Comparison of ENCODE assay signal across 17 mouse cellular contexts in genomic region chr11:44525765-44526164, GRCm38 (mm10). TPM values are rescaled to one million over a fixed set of nuclear protein-coding genes. Genes with fewer than 3 reads are reported as not detected.
A peak's percentile ranks its signal among the peaks of the same experiment; 100 is the strongest.
DNase-seq lines count a peak whose midpoint lies in the region; ATAC-seq and TF ChIP-seq lines count a peak whose summit lies in the region.
"Had no signal": no experiment of that assay in that cellular context is flagged by ENCODE, and none has a peak within 500 bp of the region (broad histone marks: within the 10 kb centered on the region; RNA-seq: fewer than 3 reads in every experiment).

No protein-coding gene starts in this region.

- no peaks in the 10 kb centered on the region for H3K9me3 ChIP-seq in heart, embryonic 10.5 days
- H3K9me3 ChIP-seq in lung, postnatal 0 days (ENCODE audit: low read length) = no peaks in the 10 kb centered on the region
- no peaks in the 10 kb centered on the region for H3K9me3 ChIP-seq in MEL (replicated peaks; ENCODE audit: insufficient read depth, low read length)
- no peaks in the 10 kb centered on the region for H3K9me3 ChIP-seq in forebrain, embryonic 14.5 days (replicated peaks; ENCODE audit: control insufficient read depth, low read length)
- H3K9me3 ChIP-seq: heart, embryonic 15.5 days; limb, embryonic 12.5 days; neural tube, embryonic 15.5 days had no signal

- peaks cover 50% of the 10 kb centered on the region for H3K79me2 ChIP-seq in MEL (ENCODE audit: control insufficient read depth, insufficient read depth, low read length, poor library complexity)

- H3K4me3 ChIP-seq in heart, embryonic 10.5 days = no peak overlapping the region
- H3K4me3 ChIP-seq in lung, postnatal 0 days (ENCODE audit: low read depth, low read length) = no peak overlapping the region
- H3K4me3 ChIP-seq in MEL (ENCODE audit: control insufficient read depth in 1 of 2, insufficient read depth in 1 of 2, low read depth in 2 of 2, low read length in 2 of 2) = no peak overlapping the region
- H3K4me3 ChIP-seq in forebrain, embryonic 14.5 days (ENCODE audit: low read depth, low read length) = no peak overlapping the region
- H3K4me3 ChIP-seq: heart, embryonic 15.5 days; limb, embryonic 12.5 days; neural tube, embryonic 15.5 days had no signal

- peak; percentile 51 for DNase-seq in heart, adult 11 months
- DNase-seq in heart, embryonic 10.5 days (ENCODE audit: low spot score) = no peak
- DNase-seq in lung, postnatal 0 days (ENCODE audit: low spot score) = no peak
- no peak for DNase-seq in lung, postnatal 14 days
- DNase-seq in MEL (ENCODE audit: low read depth, low spot score) = peak; percentile 79
- peak; percentile 56 for DNase-seq in naive thymus-derived CD4-positive, alpha-beta T cell, adult 2 months (ENCODE audit: low read depth)
- no peak for DNase-seq in forebrain, embryonic 14.5 days (ENCODE audit: low spot score)
- DNase-seq: cerebellum, postnatal 10 days; kidney, postnatal 10 days; lung, postnatal 36 days; right cerebral cortex, postnatal 14 days; thymus, postnatal 25 days had no signal

- TF ChIP-seq CTCF in lung, postnatal 0 days (IDR thresholded peaks at IDR 0.05) = peak; percentile 33
- TF ChIP-seq CTCF in MEL (IDR thresholded peaks at IDR 0.05 in 2 of 3, conservative IDR thresholded peaks at IDR 0.05 in 1 of 3; ENCODE audit: control insufficient read depth in 1 of 3, insufficient read depth in 1 of 3, low read depth in 2 of 3, low read length in 3 of 3, poor library complexity in 1 of 3, severe bottlenecking in 1 of 3) = peak; percentile 57 to 62 (median 58)

- TF ChIP-seq EP300 in lung, postnatal 0 days (IDR thresholded peaks at IDR 0.05) = no peak
- no peak for TF ChIP-seq EP300 in MEL (IDR thresholded peaks at IDR 0.05; ENCODE audit: low read depth in 1 of 2, low read length in 2 of 2)

- no peak overlapping the region for H3K9ac ChIP-seq in lung, postnatal 0 days (replicated peaks; ENCODE audit: low read depth)
- H3K9ac ChIP-seq in MEL (ENCODE audit: control insufficient read depth, low read depth, low read length, poor library complexity, severe bottlenecking) = no peak overlapping the region
- no peak overlapping the region for H3K9ac ChIP-seq in forebrain, embryonic 14.5 days (ENCODE audit: low read length)
- H3K9ac ChIP-seq: heart, embryonic 15.5 days; limb, embryonic 12.5 days; neural tube, embryonic 15.5 days had no signal

- no peak for ATAC-seq in lung, postnatal 0 days
- ATAC-seq in forebrain, embryonic 14.5 days = no peak
- ATAC-seq in erythroid progenitor cell, adult 5-6 weeks (replicated peaks; ENCODE audit: low FRiP score, poor library complexity, severe bottlenecking) = no peak
- ATAC-seq: midbrain, embryonic 16.5 days had no signal

- H3K36me3 ChIP-seq in heart, embryonic 10.5 days = peaks cover 49% of the 10 kb centered on the region
- 0 out of 2 replicates have a peak, but pooled peaks cover 9% of the 10 kb centered on the region for H3K36me3 ChIP-seq in lung, postnatal 0 days (ENCODE audit: insufficient read depth, low read length)
- H3K36me3 ChIP-seq in MEL (ENCODE audit: control insufficient read depth in 1 of 2, insufficient read depth in 2 of 2, low read length in 2 of 2) = peaks cover 50 to 52% of the 10 kb centered on the region in 2 experiments
- peaks cover 36% of the 10 kb centered on the region for H3K36me3 ChIP-seq in forebrain, embryonic 14.5 days (ENCODE audit: control insufficient read depth, insufficient read depth, low read length)

- H3K4me2 ChIP-seq in lung, postnatal 0 days (replicated peaks; ENCODE audit: low read depth, low read length) = no peak overlapping the region
- no peak overlapping the region for H3K4me2 ChIP-seq in forebrain, embryonic 14.5 days (ENCODE audit: low read length)
- H3K4me2 ChIP-seq: heart, embryonic 15.5 days; limb, embryonic 12.5 days; neural tube, embryonic 15.5 days had no signal

- peak; percentile 5; the same call in 1 of the 2 replicates for TF ChIP-seq RAD21 in MEL (IDR thresholded peaks at IDR 0.05; ENCODE audit: low read depth, low read length)

- peaks cover 10% of the 10 kb centered on the region; the same call in 1 of the 2 replicates for H3K4me1 ChIP-seq in heart, embryonic 10.5 days
- H3K4me1 ChIP-seq in lung, postnatal 0 days (ENCODE audit: insufficient read depth, low read depth, low read length) = peaks cover 6% of the 10 kb centered on the region; the same call in 1 of the 2 replicates
- H3K4me1 ChIP-seq in MEL (ENCODE audit: control insufficient read depth in 1 of 2, insufficient read depth in 2 of 2, low read length in 2 of 2) = peaks cover 23 to 36% of the 10 kb centered on the region in 2 experiments
- H3K4me1 ChIP-seq in forebrain, embryonic 14.5 days (ENCODE audit: control insufficient read depth, insufficient read depth, low read length) = 0 out of 2 replicates have a peak, but pooled peaks cover 7% of the 10 kb centered on the region

- H3K27me3 ChIP-seq in heart, embryonic 10.5 days (ENCODE audit: insufficient read depth, poor library complexity, severe bottlenecking) = no peaks in the 10 kb centered on the region
- no peaks in the 10 kb centered on the region for H3K27me3 ChIP-seq in lung, postnatal 0 days (replicated peaks; ENCODE audit: insufficient read depth, low read length)
- H3K27me3 ChIP-seq in MEL (ENCODE audit: control insufficient read depth in 1 of 2, insufficient read depth in 2 of 2, low read length in 2 of 2) = no peaks in the 10 kb centered on the region
- H3K27me3 ChIP-seq in forebrain, embryonic 14.5 days (replicated peaks; ENCODE audit: control insufficient read depth, insufficient read depth, low read length) = no peaks in the 10 kb centered on the region
- H3K27me3 ChIP-seq: heart, embryonic 15.5 days; limb, embryonic 12.5 days; neural tube, embryonic 15.5 days had no signal

- TF ChIP-seq POLR2A in MEL (IDR thresholded peaks at IDR 0.05; ENCODE audit: control insufficient read depth in 1 of 2, insufficient read depth in 1 of 2, low read depth in 1 of 2, low read length in 2 of 2, poor library complexity in 1 of 2) = no peak

- H3K27ac ChIP-seq in heart, embryonic 10.5 days = no peak overlapping the region
- no peak overlapping the region for H3K27ac ChIP-seq in lung, postnatal 0 days (ENCODE audit: low read length)
- no peak overlapping the region for H3K27ac ChIP-seq in MEL (ENCODE audit: control insufficient read depth, low read depth, low read length)
- H3K27ac ChIP-seq in forebrain, embryonic 14.5 days (ENCODE audit: low read depth, low read length) = no peak overlapping the region
- H3K27ac ChIP-seq: heart, embryonic 15.5 days; limb, embryonic 12.5 days; neural tube, embryonic 15.5 days had no signal

- 78% methylated on average over 4 of the region's 4 CpGs for WGBS in heart, embryonic 10.5 days
- WGBS in lung, postnatal 0 days = 81% methylated on average over 4 of the region's 4 CpGs
- WGBS in forebrain, embryonic 14.5 days = 78% methylated on average over 4 of the region's 4 CpGs

TF ChIP-seq in MEL, 35 proteins besides CTCF, POLR2A, EP300 and RAD21:
- TF ChIP-seq MAFK (IDR thresholded peaks at IDR 0.05; ENCODE audit: borderline replicate concordance, low read depth, low read length) (no peak), MXI1 (IDR thresholded peaks at IDR 0.05; ENCODE audit: low read depth, low read length) (no peak), CHD2 (IDR thresholded peaks at IDR 0.05; ENCODE audit: low read length) (no peak), USF2 (IDR thresholded peaks at IDR 0.05; ENCODE audit: borderline replicate concordance in 1 of 2, insufficient read depth in 1 of 2, low read depth in 1 of 2, low read length in 2 of 2) (no peak), MAZ (IDR thresholded peaks at IDR 0.05; ENCODE audit: low read depth, low read length) (no peak), ELF1 (IDR thresholded peaks at IDR 0.05; ENCODE audit: low read depth, low read length) (no peak), MEF2A (IDR thresholded peaks at IDR 0.05; ENCODE audit: extremely low read depth, insufficient replicate concordance, low read depth, low read length, poor library complexity, severe bottlenecking) (no peak), ZMIZ1 (IDR thresholded peaks at IDR 0.05; ENCODE audit: low read depth, low read length) (no peak), SMC3 (IDR thresholded peaks at IDR 0.05; ENCODE audit: low read depth, low read length) (no peak), KAT2A (conservative IDR thresholded peaks at IDR 0.05; ENCODE audit: low read depth, low read length) (no peak), JUND (IDR thresholded peaks at IDR 0.05; ENCODE audit: low read depth, low read length) (no peak), ETS1 (IDR thresholded peaks at IDR 0.05; ENCODE audit: low read depth, low read length) (no peak)

RNA-seq across cellular contexts. Expression of gene Rnf145, which starts 7.0 kb away (rescaled TPM):
- 59.8 and 82.1 TPM in 2 replicates for polyA plus RNA-seq in heart, embryonic 10.5 days (2016; fragmentation: Nextera tagmentation; extraction: Ambion mirVana)
- 71.9 and 79.9 TPM in 2 replicates for polyA plus RNA-seq in lung, postnatal 0 days (2015; fragmentation: Nextera tagmentation; extraction: Ambion mirVana)
- total RNA-seq in MEL (2012; rRNA removed) = 74.9 and 94.1 TPM in 2 replicates
- 10 to 100 TPM in 1 of 2 experiments, not detected in 1; 73.5 TPM for polyA plus RNA-seq in MEL (2012; ENCODE audit: insufficient read depth in 1 of 2, insufficient read length in 2 of 2, low read depth in 1 of 2, low replicate concordance in 2 of 2, missing spikeins in 1 of 2)
- polyA plus RNA-seq in forebrain, embryonic 14.5 days (2014; fragmentation: Nextera tagmentation; extraction: Ambion mirVana) = 92.6 and 102 TPM in 2 replicates
- total RNA-seq in erythroid progenitor cell, adult 5-6 weeks (2015; ENCODE audit: low replicate concordance) = 92.2 and 130 TPM in 2 replicates
- total RNA-seq in erythroid progenitor cell, adult 5-6 weeks (2017; ENCODE audit: low replicate concordance) = 189 and 221 TPM in 2 replicates

RNA-seq across cellular contexts. Expression of gene Ublcp1, which starts 55.5 kb away (rescaled TPM):
- polyA plus RNA-seq in heart, embryonic 10.5 days (2016; fragmentation: Nextera tagmentation; extraction: Ambion mirVana) = 56.8 and 67.8 TPM in 2 replicates
- polyA plus RNA-seq in lung, postnatal 0 days (2015; fragmentation: Nextera tagmentation; extraction: Ambion mirVana) = 55.5 and 60.5 TPM in 2 replicates
- 18.8 and 21.1 TPM in 2 replicates for total RNA-seq in MEL (2012; rRNA removed)
- polyA plus RNA-seq in MEL (2012; ENCODE audit: insufficient read depth in 1 of 2, insufficient read length in 2 of 2, low read depth in 1 of 2, low replicate concordance in 2 of 2, missing spikeins in 1 of 2) = 10 to 100 TPM in 1 of 2 experiments, not detected in 1; 22.2 TPM
- 65.0 and 74.5 TPM in 2 replicates for polyA plus RNA-seq in forebrain, embryonic 14.5 days (2014; fragmentation: Nextera tagmentation; extraction: Ambion mirVana)
- total RNA-seq in erythroid progenitor cell, adult 5-6 weeks (2015; ENCODE audit: low replicate concordance) = 96.9 and 113 TPM in 2 replicates
- 66.6 and 109 TPM in 2 replicates for total RNA-seq in erythroid progenitor cell, adult 5-6 weeks (2017; ENCODE audit: low replicate concordance)

Comparison
In these comparisons a context has a peak if more than half of its experiments do, and no peak if none do; other contexts are left out.
1. DNase-seq: peak in heart, adult 11 months (single experiment), MEL (single experiment) and naive thymus-derived CD4-positive, alpha-beta T cell, adult 2 months (single experiment); none in heart, embryonic 10.5 days (single experiment), lung, postnatal 0 days (single experiment), lung, postnatal 14 days (single experiment) and forebrain, embryonic 14.5 days (single experiment).